Mouse (Mus musculus): Measurements from ENCODE around the gene Scarf1. TPM values are rescaled to one million over a fixed set of nuclear protein-coding genes. Genes with fewer than 3 reads are reported as not detected.

Gene Scarf1
- polyA plus RNA-seq, 1 experiment from 2014 or later = 15.2 TPM

DNA sequence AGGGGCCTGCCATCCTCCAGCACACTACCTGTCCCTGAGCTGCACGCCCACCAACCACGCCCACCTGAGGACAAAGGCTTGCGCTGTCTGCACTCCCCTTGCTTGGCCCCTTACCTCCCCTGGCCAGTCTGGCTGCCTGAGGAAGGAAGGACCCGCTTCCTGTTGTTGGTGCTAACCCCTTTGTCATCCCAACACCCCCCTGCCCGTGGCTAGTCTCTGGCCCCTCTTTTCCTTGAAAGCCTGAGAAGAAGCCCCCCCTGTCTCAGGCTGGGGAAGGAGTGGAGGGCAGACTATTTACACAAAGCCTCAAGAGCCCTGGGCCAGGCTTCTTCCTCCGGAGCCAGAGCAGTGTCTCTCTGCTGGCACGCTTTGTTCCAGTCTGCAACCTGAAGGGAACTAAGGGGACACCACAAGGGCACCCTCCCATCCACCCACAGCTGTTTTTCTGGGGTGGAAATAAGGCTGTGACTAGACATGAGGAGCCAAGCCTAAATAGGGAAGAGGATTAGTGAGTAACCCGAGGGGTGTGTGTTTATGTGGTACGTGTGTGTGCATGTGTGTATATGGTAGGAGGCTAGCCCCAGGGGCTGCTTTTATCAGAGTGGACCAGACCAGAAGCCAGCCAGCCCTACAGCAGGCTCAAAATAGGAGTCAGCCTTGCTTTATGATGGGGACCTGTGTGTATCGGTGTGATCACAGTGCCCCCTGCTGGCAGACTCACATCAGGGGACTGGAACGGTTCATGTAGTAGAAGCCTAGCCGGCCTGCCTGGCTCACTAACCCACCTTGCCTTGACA, 59.7 kb downstream of the Scarf1 start:
- H3K27me3 ChIP-seq (ENCODE audit: insufficient read depth, low read length) = no peaks in the 10 kb centered on the region
- no peaks in the 10 kb centered on the region for H3K36me3 ChIP-seq (ENCODE audit: insufficient read depth)
- H3K9ac ChIP-seq = no peak overlapping the region; the same call in 1 of the 2 replicates
- TF ChIP-seq CTCF (IDR thresholded peaks at IDR 0.05; ENCODE audit: low read depth) = peak; percentile 97
- no peaks in the 10 kb centered on the region for H3K9me3 ChIP-seq (ENCODE audit: low read depth, low read length)
- peak overlapping the region; percentile 38 for H3K4me2 ChIP-seq
- H3K4me3 ChIP-seq (ENCODE audit: low read depth, low read length) = no peak overlapping the region
- WGBS = 7% methylated on average over 12 of the region's 12 CpGs
- H3K27ac ChIP-seq (ENCODE audit: low read depth) = peak overlapping the region; percentile 87
- DNase-seq = peak; percentile 96
- peaks cover 4% of the 10 kb centered on the region; the same call in 1 of the 2 replicates for H3K4me1 ChIP-seq (ENCODE audit: insufficient read depth)
- ATAC-seq (ENCODE audit: insufficient read depth) = peak; percentile 93

DNA sequence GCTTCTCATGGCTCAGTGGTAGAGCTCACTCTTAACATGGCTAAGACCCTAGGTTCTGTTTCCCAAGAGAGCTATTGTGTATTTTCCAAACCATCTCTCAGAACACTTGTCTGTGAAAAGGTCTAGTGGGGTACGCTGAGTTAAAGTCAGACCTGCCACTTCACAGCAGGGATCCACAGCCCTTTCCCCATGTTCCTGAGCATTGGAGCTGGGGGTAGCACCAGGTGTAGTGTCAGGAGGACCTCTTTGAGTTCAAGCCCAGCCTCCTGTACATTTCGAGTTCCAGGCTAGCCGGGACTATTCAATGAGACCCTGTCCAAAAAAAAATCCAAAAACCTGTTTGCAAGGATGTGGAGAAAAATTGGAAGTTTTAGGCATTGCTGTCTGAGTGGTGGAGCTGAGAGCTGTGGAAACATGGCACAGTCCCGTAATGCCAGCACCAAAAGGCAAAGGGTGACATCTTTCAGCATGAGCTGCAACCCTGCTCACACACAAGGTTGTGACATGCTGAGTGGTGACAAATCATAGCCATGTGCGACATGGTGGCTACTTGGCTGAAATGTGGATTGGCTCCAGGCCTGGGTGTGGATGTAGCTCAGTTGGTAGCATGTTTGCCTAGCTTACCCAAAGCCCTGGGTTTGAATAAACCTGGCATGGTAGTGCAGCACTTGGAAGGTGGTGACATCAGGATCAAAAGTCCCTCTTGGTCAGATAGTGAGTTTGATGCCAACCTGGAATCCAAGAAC, 61.2 kb downstream of the Scarf1 start:
- H3K9me3 ChIP-seq (ENCODE audit: low read depth, low read length) = no peaks in the 10 kb centered on the region
- WGBS = 76% methylated on average over 5 of the region's 5 CpGs

DNA sequence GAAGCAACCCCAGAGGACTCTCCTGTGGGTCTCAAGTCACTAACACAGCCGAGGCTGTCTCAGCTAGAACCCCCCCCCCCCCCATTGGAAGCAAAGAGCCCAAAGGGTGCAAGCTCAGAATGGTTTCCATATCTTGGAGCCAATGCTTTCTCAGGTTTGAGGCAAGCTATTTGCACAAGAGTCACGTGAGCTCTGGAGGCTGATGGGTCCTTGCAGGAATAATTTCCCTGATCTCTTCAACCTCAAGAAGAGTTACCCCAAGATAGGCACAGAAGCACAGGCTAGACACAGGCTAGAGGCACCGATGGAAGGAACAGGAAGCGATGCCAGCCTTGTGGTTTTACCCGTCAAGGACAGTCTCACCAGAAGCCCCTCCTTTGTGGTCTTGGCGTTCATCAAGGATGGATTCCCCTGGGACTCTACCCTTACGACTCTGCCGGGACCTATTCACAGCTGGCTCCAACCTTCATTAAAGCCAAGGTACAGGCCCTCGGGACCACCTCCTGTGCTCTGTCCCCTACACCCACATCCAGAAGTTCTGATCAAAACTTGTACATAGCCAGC, 62.3 kb downstream of the Scarf1 start:
- Histone ChIP-seq H3K4me1 (ENCODE audit: insufficient read depth) (peaks cover 4% of the 10 kb centered on the region; the same call in 1 of the 2 replicates), H3K36me3 (ENCODE audit: insufficient read depth) (no peaks in the 10 kb centered on the region), H3K9me3 (ENCODE audit: low read depth, low read length) (no peaks in the 10 kb centered on the region), H3K27ac (ENCODE audit: low read depth) (no peak overlapping the region), H3K4me2 (no peak overlapping the region), H3K4me3 (ENCODE audit: low read depth, low read length) (no peak overlapping the region), H3K9ac (no peak overlapping the region), H3K27me3 (ENCODE audit: insufficient read depth, low read length) (no peaks in the 10 kb centered on the region)
- ATAC-seq (ENCODE audit: insufficient read depth) (no peak), DNase-seq (no peak)
- no peak for TF ChIP-seq CTCF (IDR thresholded peaks at IDR 0.05; ENCODE audit: low read depth)
- WGBS = 73% methylated on average over 9 of the region's 9 CpGs

More for the DNA sequence above, 61.2 kb downstream of the Scarf1 start:
- H3K27me3 ChIP-seq (ENCODE audit: insufficient read depth, low read length) = no peaks in the 10 kb centered on the region
- TF ChIP-seq CTCF (IDR thresholded peaks at IDR 0.05; ENCODE audit: low read depth) = no peak
- no peak for DNase-seq
- H3K36me3 ChIP-seq (ENCODE audit: insufficient read depth) = no peaks in the 10 kb centered on the region
- no peak for ATAC-seq (ENCODE audit: insufficient read depth)
- H3K27ac ChIP-seq (ENCODE audit: low read depth) = no peak overlapping the region
- H3K9ac ChIP-seq = no peak overlapping the region
- H3K4me1 ChIP-seq (ENCODE audit: insufficient read depth) = peaks cover 4% of the 10 kb centered on the region; the same call in 1 of the 2 replicates
- no peak overlapping the region for H3K4me2 ChIP-seq
- H3K4me3 ChIP-seq (ENCODE audit: low read depth, low read length) = no peak overlapping the region

MicroRNAs encoded within 50 kb of the gene (microRNA counts, 519-probe panel; counts per million panel counts)
- microRNA mmu-miR-22 = 4,006 counts per million, percentile 82 among the panel's probes with 10 or more counts

Small RNA genes lying within 50 kb of the gene (microRNA-seq; reads per million reads assigned to microRNA genes)
- gene Mir22 (ENCODE audit: borderline number of aligned reads) (3,128 reads per million, percentile 84 among the genes with 10 or more reads in this experiment), gene Mir3971 (ENCODE audit: borderline number of aligned reads) (not detected)

Other genes starting within 250 kb of the Scarf1 start
- 185 and 186 TPM in 2 replicates for gene Rpa1, start 165.2 kb upstream of the Scarf1 start, polyA plus RNA-seq (2014; fragmentation: Nextera tagmentation; extraction: Ambion mirVana)
- gene Smyd4, start 165.1 kb upstream of the Scarf1 start, polyA plus RNA-seq (2014; fragmentation: Nextera tagmentation; extraction: Ambion mirVana) = 14.2 and 17.3 TPM in 2 replicates
- gene Serpinf1, start 90.8 kb upstream of the Scarf1 start, polyA plus RNA-seq (2014; fragmentation: Nextera tagmentation; extraction: Ambion mirVana) = 41.7 and 44.6 TPM in 2 replicates
- gene Serpinf2, start 73.9 kb upstream of the Scarf1 start, polyA plus RNA-seq (2014; fragmentation: Nextera tagmentation; extraction: Ambion mirVana) = 0.24 TPM in 1 of 2 replicates, not detected in the other
- gene Wdr81, start 58.8 kb upstream of the Scarf1 start, polyA plus RNA-seq (2014; fragmentation: Nextera tagmentation; extraction: Ambion mirVana) = 4.1 and 4.6 TPM in 2 replicates
- 18.0 and 24.2 TPM in 2 replicates for gene Tlcd2, start 51.8 kb upstream of the Scarf1 start, polyA plus RNA-seq (2014; fragmentation: Nextera tagmentation; extraction: Ambion mirVana)
- 96.9 and 104 TPM in 2 replicates for gene Prpf8, start 26.7 kb upstream of the Scarf1 start, polyA plus RNA-seq (2014; fragmentation: Nextera tagmentation; extraction: Ambion mirVana)
- gene Rilp, start 3.4 kb upstream of the Scarf1 start, polyA plus RNA-seq (2014; fragmentation: Nextera tagmentation; extraction: Ambion mirVana) = 0.43 and 0.58 TPM in 2 replicates
- gene Slc43a2, start 18.2 kb downstream of the Scarf1 start, polyA plus RNA-seq (2014; fragmentation: Nextera tagmentation; extraction: Ambion mirVana) = 4.0 and 6.4 TPM in 2 replicates
- 84.7 and 89.6 TPM in 2 replicates for gene Pitpna, start 74.6 kb downstream of the Scarf1 start, polyA plus RNA-seq (2014; fragmentation: Nextera tagmentation; extraction: Ambion mirVana)
- gene Inpp5k, start 117.4 kb downstream of the Scarf1 start, polyA plus RNA-seq (2014; fragmentation: Nextera tagmentation; extraction: Ambion mirVana) = 23.1 and 24.9 TPM in 2 replicates
- gene Myo1c, start 137.0 kb downstream of the Scarf1 start, polyA plus RNA-seq (2014; fragmentation: Nextera tagmentation; extraction: Ambion mirVana) = 52.3 and 56.5 TPM in 2 replicates
- gene Crk, start 165.7 kb downstream of the Scarf1 start, polyA plus RNA-seq (2014; fragmentation: Nextera tagmentation; extraction: Ambion mirVana) = 109 and 116 TPM in 2 replicates
- gene Ywhae, start 219.3 kb downstream of the Scarf1 start, polyA plus RNA-seq (2014; fragmentation: Nextera tagmentation; extraction: Ambion mirVana) = 1,066 and 1,071 TPM in 2 replicates